Mouse (Mus musculus): ENCODE data around the gene Cops9. TPM values are rescaled to one million over a fixed set of nuclear protein-coding genes. Genes with fewer than 3 reads are reported as not detected.

Gene Cops9
- polyA plus RNA-seq, 1 experiment = 45.7 TPM

DNA sequence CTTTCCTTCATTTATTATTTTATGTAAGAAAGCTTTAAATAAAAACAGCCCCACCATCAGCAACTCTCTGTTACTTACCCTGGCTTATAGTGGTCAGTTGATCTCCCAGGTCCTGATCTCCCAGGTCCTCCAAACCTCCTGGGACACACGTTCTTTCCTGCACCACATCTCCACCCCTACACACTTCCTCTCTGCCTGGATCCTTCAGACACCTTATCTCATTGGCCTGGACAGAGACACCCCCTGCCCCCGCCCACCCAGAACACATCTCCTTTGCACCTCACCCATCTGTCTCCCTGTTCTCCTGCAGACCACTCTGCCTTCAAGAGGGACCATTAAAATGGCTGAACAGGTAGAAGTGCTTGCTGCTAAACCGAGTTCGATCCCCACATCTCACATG, 5.2 kb upstream of the Cops9 start:
- Histone ChIP-seq H3K36me3 (ENCODE audit: control insufficient read depth, insufficient read depth, low read length) (no peaks in the 10 kb centered on the region), H3K4me3 (ENCODE audit: extremely low read depth, insufficient read depth, insufficient read length) (no peak overlapping the region), H3K4me1 (ENCODE audit: control insufficient read depth, insufficient read depth, insufficient read length) (peaks cover 7% of the 10 kb centered on the region; the same call in 1 of the 2 replicates), H3K27ac (ENCODE audit: insufficient read depth, low read length) (no peak overlapping the region), H3K27me3 (ENCODE audit: control insufficient read depth, insufficient read depth, low read length) (no peaks in the 10 kb centered on the region)
- 69% methylated on average over 4 of the region's 4 CpGs for WGBS
- TF ChIP-seq CTCF (IDR thresholded peaks at IDR 0.05; ENCODE audit: extremely low read depth, insufficient read depth, insufficient read length, insufficient replicate concordance) = no peak
- TF ChIP-seq POLR2A (IDR thresholded peaks at IDR 0.05; ENCODE audit: low read depth, low read length) = no peak
- DNase-seq (ENCODE audit: low read depth in 1 of 2, low spot score in 2 of 2) = no peak

DNA sequence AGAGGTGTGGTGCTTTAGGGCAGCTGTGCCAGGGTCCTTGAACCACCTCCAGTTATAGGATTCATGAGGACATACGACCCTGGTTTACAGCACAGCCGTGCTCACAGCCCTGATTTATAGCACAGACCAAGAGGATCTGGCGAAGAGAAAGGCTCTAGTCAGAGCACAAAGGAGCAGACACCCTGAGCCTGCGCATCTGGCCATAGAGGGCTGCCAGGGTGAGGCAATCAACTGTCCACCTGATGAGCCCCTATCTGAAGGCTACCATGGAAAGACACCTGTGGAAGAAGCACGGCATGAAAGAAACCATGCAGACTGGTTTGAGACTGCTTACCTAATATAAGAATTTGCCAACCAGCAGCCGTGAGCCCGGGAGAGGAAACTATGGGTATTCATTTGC, 4.8 kb upstream of the Cops9 start:
- Histone ChIP-seq H3K4me3 (ENCODE audit: extremely low read depth, insufficient read depth, insufficient read length) (no peak overlapping the region), H3K4me1 (ENCODE audit: control insufficient read depth, insufficient read depth, insufficient read length) (peaks cover 7% of the 10 kb centered on the region; the same call in 1 of the 2 replicates), H3K36me3 (ENCODE audit: control insufficient read depth, insufficient read depth, low read length) (no peaks in the 10 kb centered on the region), H3K27ac (ENCODE audit: insufficient read depth, low read length) (no peak overlapping the region), H3K27me3 (ENCODE audit: control insufficient read depth, insufficient read depth, low read length) (no peaks in the 10 kb centered on the region)
- 84% methylated on average over 7 of the region's 7 CpGs for WGBS
- DNase-seq (ENCODE audit: low read depth in 1 of 2, low spot score in 2 of 2) = no peak
- TF ChIP-seq POLR2A (IDR thresholded peaks at IDR 0.05; ENCODE audit: low read depth, low read length) (no peak), CTCF (IDR thresholded peaks at IDR 0.05; ENCODE audit: extremely low read depth, insufficient read depth, insufficient read length, insufficient replicate concordance) (no peak)

DNA sequence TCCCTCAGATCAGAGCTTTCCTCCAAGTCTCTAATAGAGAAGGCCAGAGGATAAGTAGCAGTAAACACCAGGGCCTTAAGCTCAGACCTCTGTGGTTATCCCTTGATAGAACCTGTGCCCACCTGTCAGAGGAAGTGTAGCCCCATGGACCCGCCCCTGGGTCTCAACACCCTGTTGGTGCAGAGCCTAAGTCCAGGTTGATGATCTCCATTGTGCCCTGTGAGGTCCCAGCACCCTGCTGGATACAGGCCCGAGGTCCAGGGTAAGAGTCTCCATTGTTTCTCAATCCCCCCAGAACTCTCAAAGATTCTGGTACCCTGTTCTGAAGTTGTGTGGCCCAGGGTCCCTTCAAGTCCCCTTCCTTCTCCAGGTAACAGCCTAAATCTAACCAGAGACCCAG, 4.3 kb upstream of the Cops9 start:
- peaks cover 8% of the 10 kb centered on the region; the same call in 1 of the 2 replicates for H3K4me1 ChIP-seq (ENCODE audit: control insufficient read depth, insufficient read depth, insufficient read length)
- WGBS = 76% methylated on average over 2 of the region's 2 CpGs

DNA sequence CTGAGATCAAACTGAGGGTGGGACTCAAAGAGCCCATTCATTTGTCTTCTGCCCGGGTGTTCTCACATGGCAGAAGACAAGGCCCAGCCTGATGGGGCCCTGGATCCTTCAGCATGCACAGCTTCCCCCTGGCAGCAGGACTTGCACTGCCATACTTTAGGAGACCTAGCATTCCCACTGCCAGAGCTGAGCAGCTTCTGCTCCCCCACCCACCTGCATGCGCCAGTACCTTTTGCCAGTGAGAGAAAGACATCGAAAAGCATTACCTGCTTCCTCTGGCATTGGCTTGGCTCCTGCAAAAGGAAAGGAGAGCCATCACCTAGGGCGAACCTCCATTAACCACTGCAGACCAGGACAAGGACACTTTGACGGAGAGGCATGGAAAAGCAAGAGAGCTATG, 3.1 kb upstream of the Cops9 start:
- Histone ChIP-seq H3K27me3 (ENCODE audit: control insufficient read depth, insufficient read depth, low read length) (no peaks in the 10 kb centered on the region), H3K36me3 (ENCODE audit: control insufficient read depth, insufficient read depth, low read length) (no peaks in the 10 kb centered on the region), H3K27ac (ENCODE audit: insufficient read depth, low read length) (no peak overlapping the region), H3K4me3 (ENCODE audit: extremely low read depth, insufficient read depth, insufficient read length) (no peak overlapping the region), H3K4me1 (ENCODE audit: control insufficient read depth, insufficient read depth, insufficient read length) (peaks cover 19% of the 10 kb centered on the region; the same call in 1 of the 2 replicates)
- no peak for TF ChIP-seq POLR2A (IDR thresholded peaks at IDR 0.05; ENCODE audit: low read depth, low read length)
- TF ChIP-seq CTCF (IDR thresholded peaks at IDR 0.05; ENCODE audit: extremely low read depth, insufficient read depth, insufficient read length, insufficient replicate concordance) = no peak
- WGBS = 83% methylated on average over 5 of the region's 5 CpGs
- DNase-seq (ENCODE audit: low read depth in 1 of 2, low spot score in 2 of 2) = no peak

More for the DNA sequence above, 4.3 kb upstream of the Cops9 start:
- H3K27me3 ChIP-seq (ENCODE audit: control insufficient read depth, insufficient read depth, low read length) = no peaks in the 10 kb centered on the region
- DNase-seq (ENCODE audit: low read depth in 1 of 2, low spot score in 2 of 2) = no peak
- no peaks in the 10 kb centered on the region for H3K36me3 ChIP-seq (ENCODE audit: control insufficient read depth, insufficient read depth, low read length)
- H3K4me3 ChIP-seq (ENCODE audit: extremely low read depth, insufficient read depth, insufficient read length) = no peak overlapping the region
- TF ChIP-seq POLR2A (IDR thresholded peaks at IDR 0.05; ENCODE audit: low read depth, low read length) (no peak), CTCF (IDR thresholded peaks at IDR 0.05; ENCODE audit: extremely low read depth, insufficient read depth, insufficient read length, insufficient replicate concordance) (no peak)
- H3K27ac ChIP-seq (ENCODE audit: insufficient read depth, low read length) = no peak overlapping the region

DNA sequence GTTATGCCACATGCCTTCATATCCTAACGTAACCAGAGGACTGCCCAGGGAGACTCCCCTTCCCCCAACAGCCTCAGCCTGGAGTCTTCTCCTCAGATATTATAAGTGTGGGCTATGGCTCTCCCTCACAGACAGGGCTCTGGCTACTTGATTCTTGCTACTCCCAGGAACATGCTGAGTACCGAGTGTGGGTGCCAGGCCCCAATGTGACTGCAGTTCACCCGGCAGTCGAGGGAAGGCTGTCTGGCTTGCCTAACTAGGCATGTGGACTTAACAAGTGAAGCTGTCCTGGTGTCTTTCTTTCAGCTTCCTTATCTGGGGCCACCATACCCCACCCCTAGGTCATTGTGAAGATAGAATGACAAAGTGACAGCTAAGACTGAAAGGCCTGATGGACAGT, 1.9 kb upstream of the Cops9 start:
- Histone ChIP-seq H3K27ac (ENCODE audit: insufficient read depth, low read length) (no peak overlapping the region), H3K27me3 (ENCODE audit: control insufficient read depth, insufficient read depth, low read length) (no peaks in the 10 kb centered on the region), H3K36me3 (ENCODE audit: control insufficient read depth, insufficient read depth, low read length) (no peaks in the 10 kb centered on the region), H3K4me3 (ENCODE audit: extremely low read depth, insufficient read depth, insufficient read length) (no peak overlapping the region), H3K4me1 (ENCODE audit: control insufficient read depth, insufficient read depth, insufficient read length) (peaks cover 19% of the 10 kb centered on the region; the same call in 1 of the 2 replicates)
- DNase-seq (ENCODE audit: low read depth in 1 of 2, low spot score in 2 of 2) = no peak
- WGBS = 82% methylated on average over 4 of the region's 4 CpGs
- TF ChIP-seq POLR2A (IDR thresholded peaks at IDR 0.05; ENCODE audit: low read depth, low read length) (no peak), CTCF (IDR thresholded peaks at IDR 0.05; ENCODE audit: extremely low read depth, insufficient read depth, insufficient read length, insufficient replicate concordance) (no peak)

DNA sequence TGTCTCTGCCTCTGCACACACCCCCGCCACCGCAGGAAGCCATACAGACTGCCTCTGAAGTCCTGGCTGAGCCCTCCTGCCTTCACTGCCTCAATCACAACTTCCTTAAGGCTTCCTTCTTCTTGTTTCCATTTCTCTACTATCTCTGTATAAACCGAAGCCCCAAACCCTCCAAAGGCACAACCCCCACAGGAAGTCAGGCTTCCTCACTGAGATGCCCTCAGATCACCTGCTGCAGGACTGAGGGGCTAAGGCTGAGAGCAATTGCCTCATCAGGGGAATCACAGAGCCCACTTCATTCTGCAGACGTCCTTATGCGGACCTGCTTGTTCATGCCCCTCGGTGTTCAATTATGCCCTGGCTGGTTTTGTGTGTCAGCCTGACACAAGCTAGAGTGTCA, 1.4 kb downstream of the Cops9 start:
- H3K4me3 ChIP-seq (ENCODE audit: extremely low read depth, insufficient read depth, insufficient read length) = no peak overlapping the region
- TF ChIP-seq POLR2A (IDR thresholded peaks at IDR 0.05; ENCODE audit: low read depth, low read length) (no peak), CTCF (IDR thresholded peaks at IDR 0.05; ENCODE audit: extremely low read depth, insufficient read depth, insufficient read length, insufficient replicate concordance) (no peak)
- 30% methylated on average over 6 of the region's 6 CpGs for WGBS
- peaks cover 20% of the 10 kb centered on the region for H3K36me3 ChIP-seq (ENCODE audit: control insufficient read depth, insufficient read depth, low read length)
- no peaks in the 10 kb centered on the region for H3K27me3 ChIP-seq (ENCODE audit: control insufficient read depth, insufficient read depth, low read length)
- H3K4me1 ChIP-seq (ENCODE audit: control insufficient read depth, insufficient read depth, insufficient read length) = peaks cover 12% of the 10 kb centered on the region; the same call in 1 of the 2 replicates
- DNase-seq (ENCODE audit: low read depth in 1 of 2, low spot score in 2 of 2) = no peak
- H3K27ac ChIP-seq (ENCODE audit: insufficient read depth, low read length) = no peak overlapping the region

DNA sequence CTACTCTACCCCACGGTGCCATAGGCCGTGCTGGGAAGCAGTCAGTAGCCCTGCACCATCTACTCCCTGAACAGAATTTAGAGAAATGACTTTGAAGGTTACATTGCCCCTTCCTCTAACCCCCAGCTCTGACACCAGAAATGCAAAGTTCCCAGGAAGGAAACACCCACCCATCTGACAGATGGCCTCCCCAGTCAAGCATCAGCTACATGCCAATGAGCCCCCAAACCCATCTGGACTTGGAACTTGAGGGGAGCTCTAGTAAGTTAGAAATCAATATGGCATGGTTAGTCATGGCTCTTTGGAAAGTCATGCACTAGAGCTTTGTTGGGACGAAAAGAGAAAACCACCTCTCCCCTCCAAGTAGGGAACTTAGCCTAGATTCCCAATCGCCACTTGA, 3.0 kb downstream of the Cops9 start:
- no peaks in the 10 kb centered on the region for H3K27me3 ChIP-seq (ENCODE audit: control insufficient read depth, insufficient read depth, low read length)
- 95% methylated on average over 4 of the region's 4 CpGs for WGBS

More for the DNA sequence above, 3.0 kb downstream of the Cops9 start:
- Histone ChIP-seq H3K27ac (ENCODE audit: insufficient read depth, low read length) (no peak overlapping the region), H3K4me1 (ENCODE audit: control insufficient read depth, insufficient read depth, insufficient read length) (peaks cover 12% of the 10 kb centered on the region; the same call in 1 of the 2 replicates), H3K4me3 (ENCODE audit: extremely low read depth, insufficient read depth, insufficient read length) (no peak overlapping the region), H3K36me3 (ENCODE audit: control insufficient read depth, insufficient read depth, low read length) (peaks cover 20% of the 10 kb centered on the region)
- DNase-seq (ENCODE audit: low read depth in 1 of 2, low spot score in 2 of 2) = no peak
- TF ChIP-seq POLR2A (IDR thresholded peaks at IDR 0.05; ENCODE audit: low read depth, low read length) (no peak), CTCF (IDR thresholded peaks at IDR 0.05; ENCODE audit: extremely low read depth, insufficient read depth, insufficient read length, insufficient replicate concordance) (no peak)
